Mouse (Mus musculus) ES-Bruce4 (cell line): Measurements from ENCODE around the gene Wdr77.

Experiments used
- CTCF ChIP-seq: IDR thresholded peaks from one replicate; pipeline ENCODE4 v1.8.1; 2011; ENCODE audit warnings: low read depth, low read length
- EP300 ChIP-seq: IDR thresholded peaks from 2 replicates; pipeline ENCODE4 v1.6.1; 2011; ENCODE audit warnings: low read depth, low read length; ENCODE audit not compliant: insufficient read depth
- POLR2A ChIP-seq: IDR thresholded peaks from one replicate; pipeline ENCODE4 v1.8.1; 2011; ENCODE audit warnings: low read length; ENCODE audit not compliant: insufficient read depth

- TF ChIP-seq CTCF, result no peak
- no peak for TF ChIP-seq EP300
- no peak for TF ChIP-seq POLR2A
Observed at GRCm38 (mm10) chr3:105959585-105959984, 416 bp downstream of the Wdr77 start.
